Mouse (Mus musculus) liver, adult 2 months (tissue): ENCODE results near the gene Timd4. TPM values are rescaled to one million over a fixed set of nuclear protein-coding genes. Genes with fewer than 3 reads are reported as not detected.

Source experiments
- DNase-seq: peaks from one replicate; pipeline ENCODE4 v3.0.0-alpha.2; 2011; ENCODE audit warnings: low read depth, low spot score; ENCODE audit errors: extremely low read depth
- H3K27ac ChIP-seq: fragments of 200-500 bp; replicated peaks from 2 replicates; pipeline ENCODE4 v1.5.1; 2012; ENCODE audit warnings: low read depth, mild to moderate bottlenecking, control low read depth, inconsistent platforms, low read length; ENCODE audit not compliant: insufficient read depth
- H3K27me3 ChIP-seq: fragments of 200-500 bp; 2 replicates; pipeline ENCODE4 v1.6.1; 2012; ENCODE audit warnings: mild to moderate bottlenecking, moderate library complexity, low read length, inconsistent platforms; ENCODE audit not compliant: control insufficient read depth, insufficient read depth
- H3K36me3 ChIP-seq: fragments of 200-500 bp; 2 replicates; pipeline ENCODE4 v1.6.1; 2012; ENCODE audit warnings: low read length, inconsistent platforms; ENCODE audit not compliant: control insufficient read depth, insufficient read depth
- H3K4me1 ChIP-seq: fragments of 200-500 bp; 2 replicates; pipeline ENCODE4 v1.6.1; 2011; ENCODE audit warnings: low read length; ENCODE audit not compliant: control insufficient read depth, insufficient read depth
- H3K4me3 ChIP-seq: fragments of 200-500 bp; 2 replicates; pipeline ENCODE4 v1.5.1; 2011; ENCODE audit warnings: low read depth, mild to moderate bottlenecking, control low read depth, low read length, moderate library complexity; ENCODE audit not compliant: insufficient read depth
- H3K79me2 ChIP-seq: fragments of 200-500 bp; 2 replicates; pipeline ENCODE4 v1.6.1; 2012; ENCODE audit warnings: inconsistent platforms, mild to moderate bottlenecking, low read length, moderate library complexity; ENCODE audit not compliant: control insufficient read depth, insufficient read depth
- H3K9ac ChIP-seq: fragments of 200-500 bp; 2 replicates; pipeline ENCODE4 v1.6.1; 2012; ENCODE audit warnings: low read depth, mild to moderate bottlenecking, control low read depth, inconsistent platforms, low read length
- CTCF ChIP-seq: fragments of 200-500 bp; IDR thresholded peaks from 2 replicates; pipeline ENCODE4 v1.5.1; 2011; ENCODE audit warnings: low read depth, low read length, control low read depth
- POLR2A ChIP-seq: fragments of 200-500 bp; IDR thresholded peaks from 2 replicates; pipeline ENCODE4 v1.6.1; 2011; ENCODE audit warnings: low read length, control low read depth; ENCODE audit not compliant: insufficient read depth; ENCODE audit errors: extremely low read depth
- WGBS: fragments of 180-500 bp; shearing (Covaris S2); methylation state at CpG from one replicate; pipeline ENCODE4 v1.1.7; 2018; 5-methylcytosine and 5-hydroxymethylcytosine counted together
- polyA plus RNA-seq: library from polyadenylated mRNA; depleted of rRNA; stranded (reverse); fragments of >200 nt; gene quantifications from 2 replicates; pipeline ENCODE4 v1.2.3, GENCODE M21; 2012
- total RNA-seq: library from RNA; depleted of rRNA; stranded (reverse); fragments of >200 nt; gene quantifications from 2 replicates; pipeline ENCODE4 v1.2.3, GENCODE M21; 2014

Gene Timd4
- total and polyA plus RNA-seq, 2 experiments = 3.0 to 5.3 TPM

GRCm38 (mm10) chr11:46830348-46830747 is 19.7 kb downstream of the Timd4 start:
- H3K27ac ChIP-seq = no peak overlapping the region
- TF ChIP-seq POLR2A = no peak
- TF ChIP-seq CTCF = no peak
- no peak overlapping the region for H3K9ac ChIP-seq
- peak; percentile 37 for DNase-seq
- no peaks in the 10 kb centered on the region for H3K79me2 ChIP-seq
- H3K27me3 ChIP-seq = no peaks in the 10 kb centered on the region
- no peaks in the 10 kb centered on the region for H3K36me3 ChIP-seq
- WGBS = 43% methylated on average over 2 of the region's 2 CpGs
- no peaks in the 10 kb centered on the region for H3K4me1 ChIP-seq
- H3K4me3 ChIP-seq = no peak overlapping the region

GRCm38 (mm10) chr11:46835080-46835479 is 24.5 kb downstream of the Timd4 start:
- H3K27me3 ChIP-seq = no peaks in the 10 kb centered on the region
- no peak for DNase-seq
- 52% methylated on average over 1 of the region's 1 CpGs for WGBS

GRCm38 (mm10) chr11:46842015-46842726 is 31.6 kb downstream of the Timd4 start:
- no peak for DNase-seq
- H3K4me1 ChIP-seq = no peaks in the 10 kb centered on the region
- H3K27ac ChIP-seq = no peak overlapping the region
- no peaks in the 10 kb centered on the region for H3K36me3 ChIP-seq
- no peak overlapping the region for H3K4me3 ChIP-seq
- WGBS = 73% methylated on average over 2 of the region's 2 CpGs
- no peak overlapping the region for H3K9ac ChIP-seq
- TF ChIP-seq POLR2A (no peak), CTCF (no peak)
- H3K79me2 ChIP-seq = no peaks in the 10 kb centered on the region
- H3K27me3 ChIP-seq = no peaks in the 10 kb centered on the region

More at GRCm38 (mm10) chr11:46835080-46835479, 24.5 kb downstream of the Timd4 start:
- H3K36me3 ChIP-seq = no peaks in the 10 kb centered on the region
- H3K9ac ChIP-seq = no peak overlapping the region
- TF ChIP-seq CTCF = no peak
- no peak for TF ChIP-seq POLR2A
- no peak overlapping the region for H3K4me3 ChIP-seq
- H3K27ac ChIP-seq = no peak overlapping the region
- H3K79me2 ChIP-seq = no peaks in the 10 kb centered on the region
- H3K4me1 ChIP-seq = no peaks in the 10 kb centered on the region

GRCm38 (mm10) chr11:46846661-46847060 is 36.1 kb downstream of the Timd4 start:
- no peak overlapping the region for H3K4me3 ChIP-seq
- no peaks in the 10 kb centered on the region for H3K79me2 ChIP-seq
- no peak overlapping the region for H3K27ac ChIP-seq
- WGBS = 89% methylated on average over 1 of the region's 1 CpGs
- H3K9ac ChIP-seq = no peak overlapping the region
- DNase-seq = no peak
- H3K4me1 ChIP-seq = no peaks in the 10 kb centered on the region
- no peaks in the 10 kb centered on the region for H3K27me3 ChIP-seq
- TF ChIP-seq POLR2A (no peak), CTCF (no peak)
- no peaks in the 10 kb centered on the region for H3K36me3 ChIP-seq

GRCm38 (mm10) chr11:46847827-46848220 is 37.2 kb downstream of the Timd4 start:
- DNase-seq = no peak

GRCm38 (mm10) chr11:46848221-46848971 is 37.8 kb downstream of the Timd4 start:
- no peaks in the 10 kb centered on the region for H3K36me3 ChIP-seq
- H3K27ac ChIP-seq = no peak overlapping the region
- H3K4me1 ChIP-seq = no peaks in the 10 kb centered on the region
- H3K27me3 ChIP-seq = no peaks in the 10 kb centered on the region
- H3K79me2 ChIP-seq = no peaks in the 10 kb centered on the region
- H3K4me3 ChIP-seq = no peak overlapping the region
- TF ChIP-seq CTCF (no peak), POLR2A (no peak)
- WGBS = 59% methylated on average over 8 of the region's 8 CpGs
- H3K9ac ChIP-seq = no peak overlapping the region
- DNase-seq = peak; percentile 6

More at GRCm38 (mm10) chr11:46847827-46848220, 37.2 kb downstream of the Timd4 start:
- Histone ChIP-seq H3K4me1 (no peaks in the 10 kb centered on the region), H3K79me2 (no peaks in the 10 kb centered on the region), H3K27ac (no peak overlapping the region), H3K36me3 (no peaks in the 10 kb centered on the region), H3K4me3 (no peak overlapping the region), H3K27me3 (no peaks in the 10 kb centered on the region), H3K9ac (no peak overlapping the region)
- no peak for TF ChIP-seq CTCF
- no peak for TF ChIP-seq POLR2A
- WGBS = 52% methylated on average over 3 of the region's 3 CpGs
